Mouse (Mus musculus) brain, adult 2 months (tissue): ENCODE data around the gene Kdm5c.
"Not testable (repeated sequence)": the region's sequence is repeated elsewhere in the genome, so short reads cannot be mapped to it uniquely, and the experiment has no call there.

Experiments
- DNase-seq: peaks from one replicate; pipeline ENCODE4 v3.0.0; 2011; ENCODE audit warnings: low read depth, low spot score

Kdm5c gene

GRCm38 (mm10) chrX:152232781-152233763 lies at the start of gene Kdm5c:
Kdm5c (plus strand) TSS chrX:152233020.
- DNase-seq = peak; percentile 99

- peak; percentile 63 for DNase-seq
Measured at GRCm38 (mm10) chrX:152187151-152187550, 45.7 kb upstream of the Kdm5c start.

GRCm38 (mm10) chrX:152191266-152191665 lies 41.6 kb upstream of the Kdm5c start:
- peak; percentile 72 for DNase-seq

- DNase-seq = peak; percentile 77
Measured at GRCm38 (mm10) chrX:152197814-152198648, 34.8 kb upstream of the Kdm5c start.

GRCm38 (mm10) chrX:152201737-152202421 lies 30.9 kb upstream of the Kdm5c start:
- DNase-seq = peak; percentile 77

- DNase-seq = peak; percentile 55
Measured at GRCm38 (mm10) chrX:152202422-152203103, 30.3 kb upstream of the Kdm5c start.

GRCm38 (mm10) chrX:152203247-152203646 lies 29.6 kb upstream of the Kdm5c start:
- no peak for DNase-seq

- no peak for DNase-seq
Measured at GRCm38 (mm10) chrX:152205486-152205885, 27.3 kb upstream of the Kdm5c start.

DNA sequence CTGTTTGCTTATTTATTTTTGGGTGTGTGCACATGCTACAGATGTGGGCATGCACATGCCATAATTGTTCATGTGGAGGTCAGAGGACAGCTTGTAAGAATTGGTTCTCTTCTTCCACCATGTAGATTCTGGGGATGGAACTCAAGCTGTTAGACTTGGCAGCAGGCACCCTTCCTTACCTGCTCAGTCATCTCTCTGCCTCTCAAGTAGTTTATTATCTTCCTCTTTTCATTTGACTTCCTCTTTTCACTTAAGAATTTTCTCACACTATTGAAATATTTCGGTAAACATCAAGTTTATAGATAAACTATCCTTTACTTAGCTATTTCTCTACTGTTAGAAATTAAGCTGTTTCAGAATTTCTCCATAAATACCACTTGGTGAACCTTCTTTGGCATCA lies 18.1 kb upstream of the Kdm5c start:
- DNase-seq = no peak

DNA sequence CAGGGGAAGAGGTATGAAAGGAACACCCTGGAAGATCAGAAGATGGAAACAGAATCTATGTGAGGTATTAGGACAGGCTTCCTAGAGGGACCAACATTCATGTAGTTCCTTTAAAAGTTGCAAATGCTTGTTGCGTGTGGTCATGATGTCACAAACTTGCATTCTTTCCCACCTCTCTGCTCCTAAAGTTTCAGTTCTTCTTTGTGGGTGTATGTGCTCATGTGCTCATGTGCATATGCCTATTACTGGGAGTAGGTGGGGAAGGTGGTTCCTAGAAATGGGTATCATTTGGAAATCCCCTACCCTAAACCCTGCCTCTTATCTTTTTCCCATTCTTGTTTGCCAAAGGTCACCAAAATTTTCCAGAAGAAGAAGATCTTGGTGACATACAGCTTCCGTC lies 14.3 kb upstream of the Kdm5c start:
- no peak for DNase-seq

GRCm38 (mm10) chrX:152221721-152222120 lies 11.1 kb upstream of the Kdm5c start:
- no peak for DNase-seq

GRCm38 (mm10) chrX:152222226-152222625 lies 10.6 kb upstream of the Kdm5c start:
- DNase-seq = peak; percentile 58

DNA sequence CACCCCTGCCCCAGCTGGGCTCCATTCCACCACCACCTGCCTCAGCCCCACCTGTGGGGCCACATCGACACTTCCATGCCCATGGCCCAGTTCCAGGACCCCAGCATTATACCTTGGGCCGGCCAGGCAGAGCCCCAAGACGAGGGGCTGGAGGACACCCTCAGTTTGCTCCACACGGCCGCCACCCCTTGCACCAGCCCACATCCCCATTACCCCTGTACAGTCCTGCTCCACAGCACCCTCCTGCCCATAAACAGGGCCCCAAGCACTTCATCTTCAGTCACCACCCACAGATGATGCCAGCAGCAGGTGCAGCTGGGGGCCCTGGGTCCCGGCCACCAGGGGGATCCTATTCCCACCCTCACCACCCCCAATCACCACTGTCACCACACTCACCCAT lies 9.5 kb upstream of the Kdm5c start:
- DNase-seq = no peak

GRCm38 (mm10) chrX:152224280-152224679 lies 8.5 kb upstream of the Kdm5c start:
- no peak for DNase-seq

DNA sequence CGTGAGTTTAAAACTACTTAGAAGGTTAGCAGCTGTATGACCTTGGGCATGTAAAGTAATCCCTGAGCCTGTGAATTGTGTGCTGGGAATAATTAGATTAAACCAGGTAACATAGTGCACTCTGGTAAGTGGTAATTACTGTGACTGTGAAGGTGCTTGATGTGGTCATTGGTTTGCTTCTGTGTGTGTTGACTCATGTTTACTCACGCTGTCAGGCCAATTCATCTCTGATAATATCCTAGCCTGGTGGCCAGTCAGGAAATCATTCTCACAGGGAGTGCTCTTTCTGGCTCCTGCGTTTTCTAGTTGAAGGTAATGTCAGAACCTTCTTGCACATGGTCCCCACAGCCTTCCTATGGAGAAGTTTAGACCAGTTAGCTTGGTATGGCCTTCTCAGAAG lies 1.3 kb downstream of the Kdm5c start:
- DNase-seq = no peak

GRCm38 (mm10) chrX:152235758-152236157 lies 2.9 kb downstream of the Kdm5c start:
- no peak for DNase-seq

DNA sequence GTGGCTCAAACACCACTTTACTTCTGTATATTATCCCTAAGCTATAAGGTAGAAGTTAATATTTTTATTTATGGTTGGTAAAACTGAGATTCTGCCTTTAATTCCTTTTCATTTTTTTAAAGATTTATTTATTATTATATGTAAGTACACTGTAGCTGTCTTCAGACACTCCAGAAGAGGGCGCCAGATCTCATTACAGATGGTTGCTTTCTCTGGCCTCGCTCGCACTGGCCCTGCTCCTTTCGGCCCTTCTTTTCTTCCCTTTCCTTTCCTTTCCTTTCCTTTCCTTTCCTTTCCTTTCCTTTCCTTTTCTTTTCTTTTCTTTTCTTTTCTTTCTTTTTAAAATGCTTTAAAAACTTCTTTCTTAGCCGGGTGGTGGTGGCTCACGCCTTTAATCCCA lies 10.3 kb downstream of the Kdm5c start:
- not testable (repeated sequence) for DNase-seq

GRCm38 (mm10) chrX:152244492-152245189 lies 11.8 kb downstream of the Kdm5c start:
- no peak for DNase-seq

DNA sequence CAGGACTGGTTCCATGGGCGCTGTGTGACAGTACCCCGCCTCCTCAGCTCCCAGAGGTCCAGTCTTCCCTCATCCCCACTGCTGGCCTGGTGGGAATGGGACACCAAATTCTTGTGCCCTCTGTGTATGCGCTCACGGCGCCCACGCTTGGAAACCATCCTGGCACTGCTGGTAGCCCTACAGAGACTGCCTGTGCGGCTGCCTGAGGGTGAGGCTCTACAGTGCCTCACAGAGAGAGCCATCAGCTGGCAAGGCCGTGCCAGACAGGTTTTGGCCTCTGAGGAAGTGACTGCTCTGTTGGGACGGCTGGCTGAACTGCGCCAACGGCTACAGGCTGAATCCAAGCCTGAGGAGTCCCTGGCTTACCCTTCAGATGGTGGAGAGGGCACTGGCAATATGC lies 38.4 kb downstream of the Kdm5c start:
- DNase-seq = peak; percentile 7

GRCm38 (mm10) chrX:152279384-152279783 lies 46.6 kb downstream of the Kdm5c start:
- no peak for DNase-seq

GRCm38 (mm10) chrX:152284746-152285145 lies 51.9 kb downstream of the Kdm5c start:
- no peak for DNase-seq
